Mouse (Mus musculus) E14TG2a.4 (cell line): ENCODE data around the gene Rps6ka5.

Experiments used
- CTCF ChIP-seq: conservative IDR thresholded peaks from 2 replicates; pipeline ENCODE4 v1.5.1; 2014; ENCODE audit warnings: low read length
- POU5F1 ChIP-seq: IDR thresholded peaks from 2 replicates; pipeline ENCODE4 v1.6.1; 2014; ENCODE audit warnings: low read length, borderline replicate concordance

- TF ChIP-seq CTCF (no peak), POU5F1 (no peak)
These were observed 16.4 kb downstream of the Rps6ka5 start for GRCm38 (mm10) chr12:100710432-100710831.
